Mouse (Mus musculus) MEL (cell line): ENCODE measurements around the gene Gmip. TPM values are rescaled to one million over a fixed set of nuclear protein-coding genes. Genes with fewer than 3 reads are reported as not detected.

ENCODE experiments used
- DNase-seq: peaks from one replicate; pipeline ENCODE4 v3.0.0; 2011; ENCODE audit warnings: low read depth, low spot score
- H3K27ac ChIP-seq: 2 replicates; pipeline ENCODE4 v1.5.1; 2012; ENCODE audit warnings: low read depth, mild to moderate bottlenecking, control low read depth, low read length, moderate library complexity; ENCODE audit not compliant: control insufficient read depth
- H3K27me3 ChIP-seq, 2 experiments: fragments of 150-350 bp in 1 of 2; sonication (generic) in 1 of 2; 2 replicates each; pipeline ENCODE4 v1.6.1; 2012; ENCODE audit warnings: low read length in 2 of 2, mild to moderate bottlenecking in 2 of 2, improper control_type of control experiment in 1 of 2, moderate library complexity in 1 of 2; ENCODE audit not compliant: insufficient read depth in 2 of 2, control insufficient read depth in 1 of 2
- H3K36me3 ChIP-seq, 2 experiments: 2 replicates each; pipeline ENCODE4 v1.6.1; 2012 to 2014; ENCODE audit warnings: low read length in 2 of 2, improper control_type of control experiment in 1 of 2, inconsistent platforms in 1 of 2, mild to moderate bottlenecking in 1 of 2; ENCODE audit not compliant: insufficient read depth in 2 of 2, control insufficient read depth in 1 of 2
- H3K4me1 ChIP-seq, 2 experiments: fragments of 150-350 bp in 1 of 2; sonication (generic) in 1 of 2; 2 replicates each; pipeline ENCODE4 v1.6.1; 2012; ENCODE audit warnings: low read length in 2 of 2, improper control_type of control experiment in 1 of 2, mild to moderate bottlenecking in 1 of 2; ENCODE audit not compliant: insufficient read depth in 2 of 2, control insufficient read depth in 1 of 2
- H3K4me3 ChIP-seq, 2 experiments: fragments of 150-350 bp in 1 of 2; sonication (generic) in 1 of 2; 2 replicates each; pipeline ENCODE4 v1.5.1; 2012; ENCODE audit warnings: low read depth in 2 of 2, low read length in 2 of 2, mild to moderate bottlenecking in 2 of 2, moderate library complexity in 2 of 2, control low read depth in 1 of 2, improper control_type of control experiment in 1 of 2; ENCODE audit not compliant: control insufficient read depth in 1 of 2, insufficient read depth in 1 of 2
- H3K79me2 ChIP-seq: 2 replicates; pipeline ENCODE4 v1.6.1; 2012; ENCODE audit warnings: mild to moderate bottlenecking, low read length, moderate library complexity; ENCODE audit not compliant: control insufficient read depth, poor library complexity, insufficient read depth
- H3K9ac ChIP-seq: 2 replicates; pipeline ENCODE4 v1.6.1; 2012; ENCODE audit warnings: low read depth, mild to moderate bottlenecking, control low read depth, low read length, moderate library complexity; ENCODE audit not compliant: control insufficient read depth, poor library complexity, severe bottlenecking
- H3K9me3 ChIP-seq: fragments of 150-350 bp; sonication (generic); replicated peaks from 2 replicates; pipeline ENCODE4 v1.6.1; 2012; ENCODE audit warnings: mild to moderate bottlenecking, low read length, improper control_type of control experiment, moderate library complexity; ENCODE audit not compliant: insufficient read depth
- ELF1 ChIP-seq: IDR thresholded peaks from 2 replicates; pipeline ENCODE4 v1.6.1; 2014; ENCODE audit warnings: low read depth, mild to moderate bottlenecking, inconsistent platforms, low read length, improper control_type of control experiment, moderate library complexity
- EP300 ChIP-seq, 2 experiments: IDR thresholded peaks; 2 replicates each; pipeline ENCODE4 v1.6.1; 2011; ENCODE audit warnings: improper control_type of control experiment in 2 of 2, low read length in 2 of 2, low read depth in 1 of 2, mild to moderate bottlenecking in 1 of 2
- ETS1 ChIP-seq: IDR thresholded peaks from 2 replicates; pipeline ENCODE4 v1.6.1; 2012; ENCODE audit warnings: low read depth, mild to moderate bottlenecking, inconsistent platforms, low read length, improper control_type of control experiment, moderate library complexity
- GABPA ChIP-seq: IDR thresholded peaks from 2 replicates; pipeline ENCODE4 v1.6.1; 2012; ENCODE audit warnings: low read depth, mild to moderate bottlenecking, inconsistent platforms, low read length, improper control_type of control experiment, moderate library complexity
- JUND ChIP-seq: IDR thresholded peaks from 2 replicates; pipeline ENCODE4 v1.6.1; 2011; ENCODE audit warnings: low read depth, mild to moderate bottlenecking, improper control_type of control experiment, low read length
- MAX ChIP-seq: IDR thresholded peaks from 2 replicates; pipeline ENCODE4 v1.6.1; 2011; ENCODE audit warnings: low read length, improper control_type of control experiment
- MEF2A ChIP-seq: IDR thresholded peaks from 2 replicates; pipeline ENCODE4 v1.6.1; 2014; ENCODE audit warnings: low read depth, mild to moderate bottlenecking, inconsistent platforms, low read length, improper control_type of control experiment; ENCODE audit not compliant: poor library complexity, insufficient replicate concordance, severe bottlenecking; ENCODE audit errors: extremely low read depth
- MXI1 ChIP-seq: IDR thresholded peaks from 2 replicates; pipeline ENCODE4 v1.6.1; 2011; ENCODE audit warnings: mild to moderate bottlenecking, low read depth, low read length, improper control_type of control experiment
- MYC ChIP-seq: IDR thresholded peaks from 2 replicates; pipeline ENCODE4 v1.6.1; 2011; ENCODE audit warnings: low read depth, mild to moderate bottlenecking, low read length, improper control_type of control experiment, moderate library complexity
- SIN3A ChIP-seq: IDR thresholded peaks from 2 replicates; pipeline ENCODE4 v1.6.1; 2012; ENCODE audit warnings: low read length, improper control_type of control experiment, inconsistent platforms
- SMC3 ChIP-seq: IDR thresholded peaks from 2 replicates; pipeline ENCODE4 v1.6.1; 2011; ENCODE audit warnings: low read depth, low read length, improper control_type of control experiment
- TAL1 ChIP-seq: IDR thresholded peaks from 2 replicates; pipeline ENCODE4 v1.6.1; 2012; ENCODE audit warnings: mild to moderate bottlenecking, inconsistent platforms, low read length, moderate library complexity, mixed read lengths
- TBP ChIP-seq: IDR thresholded peaks from 2 replicates; pipeline ENCODE4 v1.8.0; 2011; ENCODE audit warnings: low read depth, low read length, improper control_type of control experiment
- UBTF ChIP-seq: IDR thresholded peaks from 2 replicates; pipeline ENCODE4 v1.6.1; 2012; ENCODE audit warnings: low read depth, mild to moderate bottlenecking, inconsistent platforms, low read length, improper control_type of control experiment, moderate library complexity, borderline replicate concordance; ENCODE audit not compliant: insufficient read depth
- USF2 ChIP-seq, 2 experiments: IDR thresholded peaks; 2 replicates each; pipeline ENCODE4 v1.6.1; 2011 to 2012; ENCODE audit warnings: improper control_type of control experiment in 2 of 2, low read length in 2 of 2, borderline replicate concordance in 1 of 2, inconsistent platforms in 1 of 2, low read depth in 1 of 2, mild to moderate bottlenecking in 1 of 2; ENCODE audit not compliant: insufficient read depth in 1 of 2
- ZC3H11A ChIP-seq: IDR thresholded peaks from 2 replicates; pipeline ENCODE4 v1.6.1; 2012; ENCODE audit warnings: low read depth, mild to moderate bottlenecking, inconsistent platforms, low read length, improper control_type of control experiment
- ZMIZ1 ChIP-seq: IDR thresholded peaks from 2 replicates; pipeline ENCODE4 v1.6.1; 2012; ENCODE audit warnings: low read depth, mild to moderate bottlenecking, inconsistent platforms, low read length, improper control_type of control experiment, moderate library complexity
- ZNF384 ChIP-seq: IDR thresholded peaks from 2 replicates; pipeline ENCODE4 v1.6.1; 2012; ENCODE audit warnings: low read depth, mild to moderate bottlenecking, inconsistent platforms, low read length, improper control_type of control experiment
- polyA plus RNA-seq, 2 experiments: library from polyadenylated mRNA; stranded (reverse) in 1 of 2; unstranded in 1 of 2; fragments of >175 nt in 1 of 2; fragments of >200 nt in 1 of 2; gene quantifications; 2 replicates each; pipeline versions ENCODE4 v1.2.1 to v1.2.4; 2012; ENCODE audit warnings: low replicate concordance in 2 of 2, low read depth in 1 of 2; ENCODE audit not compliant: insufficient read length in 2 of 2, insufficient read depth in 1 of 2, missing spikeins in 1 of 2
- total RNA-seq: library from RNA; depleted of rRNA; stranded (reverse); fragments of 300-350 nt; gene quantifications from 2 replicates; pipeline ENCODE4 v1.2.3, GENCODE M21; 2012

Gmip gene
- total and polyA plus RNA-seq, 3 experiments = 21.8 to 52.4 TPM; not detected in 1

DNA sequence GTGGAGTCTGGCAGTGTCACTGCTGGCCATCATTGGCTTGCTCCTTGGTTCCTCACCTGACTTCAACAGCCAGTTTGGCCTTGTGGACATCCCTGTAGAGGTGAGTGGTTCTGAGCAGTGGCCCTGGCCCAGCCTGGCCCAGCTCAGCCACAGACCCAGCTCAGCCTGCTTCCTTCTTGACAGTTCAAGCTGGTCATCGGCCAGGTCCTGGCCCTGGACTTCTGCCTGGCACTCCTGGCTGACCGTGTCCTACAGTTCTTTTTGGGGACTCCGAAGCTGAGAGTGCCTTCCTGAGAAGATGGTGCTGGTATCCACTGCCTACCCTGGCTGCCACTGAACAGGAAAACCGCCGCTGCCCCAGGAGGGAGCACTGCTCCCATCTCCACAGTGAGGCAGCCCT is 1.2 kb upstream of the Gmip start:
- Histone ChIP-seq H3K27me3 (no peaks in the 10 kb centered on the region), H3K4me3 (no peak overlapping the region), H3K27ac (no peak overlapping the region), H3K9ac (no peak overlapping the region), H3K4me1 (no peaks in the 10 kb centered on the region), H3K9me3 (no peaks in the 10 kb centered on the region), H3K36me3 (peaks cover 6 to 7% of the 10 kb centered on the region in 2 experiments; a peak in 3 of 4 replicates), H3K79me2 (peaks cover 7% of the 10 kb centered on the region)
- DNase-seq = no peak
- TF ChIP-seq ELF1 (no peak), EP300 (IDR thresholded peaks at IDR 0.05; ENCODE audit: low read depth in 1 of 2, low read length in 2 of 2) (no peak), ZMIZ1 (no peak), SIN3A (no peak), UBTF (no peak), GABPA (no peak), SMC3 (no peak), JUND (no peak), USF2 (IDR thresholded peaks at IDR 0.05; ENCODE audit: borderline replicate concordance in 1 of 2, insufficient read depth in 1 of 2, low read depth in 1 of 2, low read length in 2 of 2) (no peak), ZC3H11A (no peak), ETS1 (no peak), ZNF384 (no peak), MEF2A (no peak), MYC (no peak)

- Histone ChIP-seq H3K27me3 (no peaks in the 10 kb centered on the region), H3K27ac (peak overlapping the region; percentile 73), H3K4me3 (peak overlapping the region; percentile 81 to 89), H3K79me2 (peaks cover 7% of the 10 kb centered on the region), H3K9ac (peak overlapping the region; percentile 86), H3K4me1 (no peaks in the 10 kb centered on the region), H3K36me3 (peaks cover 5 to 6% of the 10 kb centered on the region in 2 experiments; a peak in 3 of 4 replicates), H3K9me3 (no peaks in the 10 kb centered on the region)
- no peak for TF ChIP-seq TAL1
- no peak for TF ChIP-seq TBP
- peak; percentile 94 for TF ChIP-seq MYC
- peak; percentile 93 for TF ChIP-seq MAX
- peak; percentile 53; the same call in 1 of the 2 replicates for TF ChIP-seq SIN3A
- TF ChIP-seq MXI1 = peak; percentile 89
- peak; percentile 74 for DNase-seq
Observed at GRCm38 (mm10) chr8:69808864-69809403, 455 bp downstream of the Gmip start.
